Mouse (Mus musculus) duodenum, adult 2 months (tissue): Measurements from ENCODE around the gene Gripap1. TPM values are rescaled to one million over a fixed set of nuclear protein-coding genes. Genes with fewer than 3 reads are reported as not detected.

Source experiments
- polyA plus RNA-seq: library from polyadenylated mRNA; depleted of rRNA; stranded (reverse); fragments of >200 nt; gene quantifications from 2 replicates; pipeline ENCODE4 v1.2.3, GENCODE M21; 2012; ENCODE audit warnings: low replicate concordance; rRNA removed

The Gripap1 gene
- 12.0 and 13.5 TPM in 2 replicates for polyA plus RNA-seq

GRCm38 (mm10) chrX:7789542-7790136, at the start of gene Gripap1:
Gripap1 (plus strand) TSS chrX:7789765.

GRCm38 (mm10) chrX:7750432-7751116, 39.0 kb upstream of the Gripap1 start, which contains the start of gene Ccdc120:
Ccdc120 (minus strand) TSS chrX:7750905.

GRCm38 (mm10) chrX:7762137-7762920, 27.2 kb upstream of the Gripap1 start, which contains the start of gene Tfe3:
Tfe3 (plus strand) TSS chrX:7762560.

GRCm38 (mm10) chrX:7821865-7822779, 32.6 kb downstream of the Gripap1 start, which contains the start of gene Kcnd1:
Kcnd1 (plus strand) TSS chrX:7822289.

GRCm38 (mm10) chrX:7841163-7842162, 51.9 kb downstream of the Gripap1 start, which contains the start of gene Otud5:
Otud5 (plus strand) TSS chrX:7841364.

Other genes starting within 250 kb of the Gripap1 start
- 0.51 and 0.96 TPM in 2 replicates for gene Foxp3, start 216.1 kb upstream of the Gripap1 start, polyA plus RNA-seq
- 1.2 and 2.3 TPM in 2 replicates for gene Ppp1r3f, start 215.5 kb upstream of the Gripap1 start, polyA plus RNA-seq
- 10.7 and 13.1 TPM in 2 replicates for gene Ccdc22, start 184.2 kb upstream of the Gripap1 start, polyA plus RNA-seq
- 0.02 TPM in 1 of 2 replicates, not detected in the other for gene Cacna1f, start 182.7 kb upstream of the Gripap1 start, polyA plus RNA-seq
- 3.2 and 3.8 TPM in 2 replicates for gene Syp, start 151.3 kb upstream of the Gripap1 start, polyA plus RNA-seq
- gene Prickle3, start 132.5 kb upstream of the Gripap1 start, polyA plus RNA-seq: 12.6 and 29.4 TPM in 2 replicates
- 79.9 and 101 TPM in 2 replicates for gene Plp2, start 118.4 kb upstream of the Gripap1 start, polyA plus RNA-seq
- gene Magix, start 108.5 kb upstream of the Gripap1 start, polyA plus RNA-seq: 1.8 and 1.9 TPM in 2 replicates
- gene Gpkow, start 92.6 kb upstream of the Gripap1 start, polyA plus RNA-seq: 1.0 and 1.8 TPM in 2 replicates
- 25.3 and 29.7 TPM in 2 replicates for gene Wdr45, start 75.4 kb upstream of the Gripap1 start, polyA plus RNA-seq
- 0.74 and 2.9 TPM in 2 replicates for gene Gm45208, start 67.5 kb upstream of the Gripap1 start, polyA plus RNA-seq
- gene Praf2, start 61.3 kb upstream of the Gripap1 start, polyA plus RNA-seq: 54.9 and 59.3 TPM in 2 replicates
- 25.1 and 46.4 TPM in 2 replicates for gene Ccdc120, start 38.9 kb upstream of the Gripap1 start, polyA plus RNA-seq
- 20.6 and 27.4 TPM in 2 replicates for gene Tfe3, start 27.2 kb upstream of the Gripap1 start, polyA plus RNA-seq
- 0.60 and 0.85 TPM in 2 replicates for gene Kcnd1, start 32.5 kb downstream of the Gripap1 start, polyA plus RNA-seq
- 40.2 and 43.1 TPM in 2 replicates for gene Otud5, start 51.6 kb downstream of the Gripap1 start, polyA plus RNA-seq
- 8.9 and 15.1 TPM in 2 replicates for gene Pim2, start 88.5 kb downstream of the Gripap1 start, polyA plus RNA-seq
- gene Slc35a2, start 94.3 kb downstream of the Gripap1 start, polyA plus RNA-seq: 113 and 128 TPM in 2 replicates
- 33.7 and 40.2 TPM in 2 replicates for gene Pqbp1, start 109.5 kb downstream of the Gripap1 start, polyA plus RNA-seq
- 50.6 and 53.9 TPM in 2 replicates for gene Timm17b, start 109.6 kb downstream of the Gripap1 start, polyA plus RNA-seq
- gene Gm10491, start 118.1 kb downstream of the Gripap1 start, polyA plus RNA-seq: not detected in 2 replicates
- gene Gm10490, start 119.8 kb downstream of the Gripap1 start, polyA plus RNA-seq: not detected in 2 replicates
- gene Pcsk1n, start 130.1 kb downstream of the Gripap1 start, polyA plus RNA-seq: 18.8 and 43.0 TPM in 2 replicates
- not detected in 2 replicates for gene Eras, start 138.8 kb downstream of the Gripap1 start, polyA plus RNA-seq
- 6.2 and 9.8 TPM in 2 replicates for gene Hdac6, start 158.1 kb downstream of the Gripap1 start, polyA plus RNA-seq
- gene Gata1, start 188.3 kb downstream of the Gripap1 start, polyA plus RNA-seq: 0.24 and 0.27 TPM in 2 replicates
- gene Glod5, start 228.7 kb downstream of the Gripap1 start, polyA plus RNA-seq: 15.0 and 16.6 TPM in 2 replicates